Mouse (Mus musculus) spleen, adult 10 weeks (tissue): ENCODE data around the gene Slc39a3. TPM values are rescaled to one million over a fixed set of nuclear protein-coding genes. Genes with fewer than 3 reads are reported as not detected.

Source experiments
- polyA plus RNA-seq: library from polyadenylated mRNA; stranded (reverse); fragments of 350-450 nt; fragmentation: Illumina TruSeq; extraction: RNeasy Lipid Tissue Mini Kit (QIAGEN cat#74804); gene quantifications from one replicate; pipeline ENCODE4 v1.2.3, GENCODE M21; 2015; ENCODE audit warnings: low replicate concordance; ENCODE audit not compliant: insufficient read depth

Gene Slc39a3
- polyA plus RNA-seq = 3.3 TPM

DNA sequence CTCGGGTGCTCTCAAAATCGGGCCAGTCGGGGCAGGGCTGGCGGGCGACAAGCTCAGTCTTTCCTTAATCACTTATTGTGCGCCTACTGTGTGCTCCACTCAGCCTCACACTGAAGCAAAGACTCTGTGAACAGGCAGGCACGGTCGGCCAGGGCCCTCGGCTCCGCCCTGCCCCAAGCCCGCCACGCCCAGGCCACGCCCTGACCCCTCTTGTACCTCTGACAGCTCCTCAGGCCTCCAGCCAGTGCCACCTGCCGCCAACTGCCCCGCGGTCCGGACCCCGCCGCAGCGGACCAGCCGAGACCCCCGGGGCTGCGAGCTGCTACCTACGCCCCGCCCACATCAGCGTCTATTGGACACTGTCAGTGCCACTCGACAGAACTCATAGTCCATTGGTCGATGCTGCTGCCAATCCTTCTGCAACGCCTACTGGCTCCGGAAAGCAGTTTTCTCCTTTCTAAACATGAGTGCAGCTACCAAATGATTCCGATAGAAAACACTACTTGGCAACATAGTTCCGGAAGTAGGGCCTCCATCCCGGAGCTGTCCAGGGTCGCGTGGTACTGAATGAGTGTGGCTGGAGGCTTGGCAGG is at the start of gene Slc39a3:
Gene Slc39a3, minus strand, starts transcription at position 439 of the 593 bp plus-strand sequence.

DNA sequence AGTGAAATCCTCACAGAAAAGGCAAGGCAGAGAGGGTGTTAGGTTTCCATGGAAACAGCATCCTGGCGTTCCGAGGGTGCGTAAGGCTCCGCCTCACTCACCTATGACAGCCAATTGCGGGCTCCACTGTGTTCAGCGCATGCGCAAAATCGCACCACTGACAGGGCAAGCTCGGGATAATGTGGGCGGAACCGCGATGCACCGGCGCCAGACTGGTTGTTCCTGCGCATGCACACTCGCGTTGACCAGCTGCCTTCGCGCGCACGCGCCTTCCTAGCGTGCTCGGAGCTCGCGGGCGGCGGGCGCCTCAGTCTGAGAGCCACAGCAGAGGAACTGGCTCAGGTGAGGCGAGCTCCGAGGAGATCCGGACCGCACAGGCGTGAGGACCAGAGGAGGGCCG is 32.6 kb upstream of the Slc39a3 start, which contains the start of gene Thop1:
Gene Thop1, plus strand, starts transcription at position 200 of the 400 bp plus-strand sequence.

DNA sequence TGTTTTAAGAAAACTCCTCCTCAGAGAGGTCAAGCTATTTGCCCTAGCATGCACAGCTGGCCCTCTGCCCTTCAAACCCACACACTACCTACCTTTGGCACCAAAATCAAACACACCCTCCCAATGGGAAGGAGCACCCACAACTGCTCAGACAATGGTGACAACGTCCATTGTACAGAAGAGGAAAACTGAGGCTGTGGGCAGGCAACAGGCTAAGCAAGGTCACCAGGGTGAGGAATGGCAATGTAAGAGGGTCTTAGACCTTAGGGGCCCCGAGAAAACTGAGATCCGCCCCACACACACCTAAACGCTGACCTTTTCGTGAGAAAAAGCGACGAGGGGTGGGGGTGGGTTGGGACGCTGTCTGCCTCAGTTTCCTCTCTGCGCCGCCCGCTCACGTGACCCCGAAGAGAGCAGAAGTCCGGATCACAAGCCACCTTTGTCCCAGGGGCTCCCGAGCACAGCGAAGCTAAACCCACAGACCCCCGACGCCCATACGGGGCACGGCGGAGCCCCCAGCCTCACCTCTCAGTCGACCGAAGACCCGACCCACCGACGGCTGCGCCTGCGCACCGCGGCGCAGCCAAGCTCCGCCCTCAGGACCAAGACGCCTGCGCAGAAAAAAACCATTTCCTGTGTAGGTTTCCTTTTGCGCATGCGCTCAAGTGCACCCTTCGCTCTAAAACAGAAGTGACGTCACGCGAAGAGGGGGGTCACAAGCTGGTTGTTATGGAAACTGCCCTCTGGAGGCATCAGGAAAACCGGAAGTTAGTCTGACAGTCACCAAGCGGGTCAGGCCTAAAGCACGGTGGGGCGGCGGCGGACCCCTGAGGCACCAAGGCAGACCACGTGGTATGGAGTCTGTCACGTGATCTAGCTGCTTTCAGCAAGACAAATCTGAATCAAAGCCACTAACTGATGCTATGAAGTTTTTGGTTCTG is 22.6 kb upstream of the Slc39a3 start, which contains the start of gene Sgta:
Gene Sgta, minus strand, starts transcription at position 579 of the 941 bp plus-strand sequence.

DNA sequence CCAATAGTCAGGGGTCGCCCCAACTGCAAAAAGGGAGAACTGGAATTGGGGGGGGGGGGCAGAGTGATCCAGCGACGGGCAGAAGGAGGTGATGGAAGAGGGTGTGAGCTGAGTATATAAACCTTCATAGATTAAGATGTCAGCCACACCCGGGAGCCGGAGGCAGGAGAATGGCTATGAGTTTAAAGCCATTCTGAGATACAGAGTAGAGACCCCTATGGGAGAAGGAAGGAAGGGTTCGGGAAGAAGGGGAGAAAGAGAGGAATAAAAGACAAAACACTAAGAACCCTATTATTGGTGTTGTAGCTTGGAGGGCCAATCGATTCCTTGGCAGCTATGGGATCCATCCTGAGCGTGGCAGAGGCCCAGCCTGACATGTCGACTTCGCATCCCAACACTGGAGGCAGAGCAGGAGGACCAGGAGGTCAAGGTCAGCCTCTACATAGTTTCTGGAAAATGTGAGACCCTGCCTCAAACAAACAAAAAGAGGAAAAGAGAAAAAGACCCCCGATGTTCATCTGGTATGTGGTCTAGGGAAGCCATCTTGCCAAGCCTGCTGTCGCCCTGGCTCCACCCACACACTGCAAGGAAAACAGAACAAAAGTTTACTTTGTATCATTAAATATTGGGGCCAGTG is 11.5 kb downstream of the Slc39a3 start, which contains the start of gene Diras1:
Gene Diras1, minus strand, starts transcription at position 24 of the 637 bp plus-strand sequence.

DNA sequence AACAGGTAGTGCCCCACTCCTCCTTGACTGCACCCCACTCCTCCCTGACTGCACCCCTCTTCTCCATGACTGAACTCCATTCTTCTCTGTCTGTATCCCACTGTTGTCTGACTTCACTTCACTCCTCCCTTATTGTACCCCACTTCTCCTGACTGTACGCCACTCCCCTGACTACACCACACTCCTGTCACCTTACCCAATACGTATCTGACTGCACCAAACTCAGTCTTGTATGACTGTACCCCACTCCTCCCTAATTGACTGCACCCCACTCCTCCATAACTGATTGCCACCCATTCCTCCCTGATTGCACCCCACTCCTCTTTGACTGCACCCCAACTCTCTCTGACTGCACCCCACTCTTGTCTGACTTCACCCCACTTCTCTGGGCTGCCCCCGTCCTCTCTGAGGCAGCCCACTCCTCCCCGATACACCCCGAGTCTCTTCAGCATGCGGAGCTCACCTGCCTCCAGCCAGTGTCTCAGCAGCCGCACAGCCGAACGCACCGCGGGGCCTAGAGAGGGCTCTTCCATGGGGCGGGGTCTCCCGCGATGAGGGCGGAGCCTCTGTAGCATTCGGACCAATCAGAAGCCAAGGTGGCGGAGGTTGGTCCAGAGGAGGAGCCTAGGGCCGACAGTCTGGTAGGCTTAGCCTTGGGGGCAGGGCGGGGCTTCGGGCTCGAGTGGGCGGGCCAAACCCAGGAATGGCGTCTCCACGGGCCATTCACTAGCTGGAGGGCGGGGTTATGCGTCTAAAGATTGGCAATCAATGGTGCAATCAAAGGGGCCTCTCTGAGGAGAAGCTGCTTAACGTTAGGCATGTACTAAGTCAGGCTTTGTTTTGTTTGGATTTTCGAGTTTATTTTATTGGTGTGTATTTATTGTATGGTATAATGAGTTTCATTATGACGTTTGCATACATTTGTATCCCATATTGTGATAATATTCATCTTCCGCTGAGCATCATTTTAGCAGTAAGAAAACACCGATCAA is 22.5 kb downstream of the Slc39a3 start, which contains the start of gene Gng7:
Gene Gng7, minus strand, starts transcription at position 553 of the 992 bp plus-strand sequence.

Other genes with a start within 250 kb of the Slc39a3 start
- 22.7 TPM for gene Sf3a2, start 239.2 kb downstream of the Slc39a3 start, polyA plus RNA-seq
- gene Plekhj1, start 238.8 kb downstream of the Slc39a3 start, polyA plus RNA-seq = 70.0 TPM
- not detected for gene Amh, start 232.2 kb downstream of the Slc39a3 start, polyA plus RNA-seq
- gene Jsrp1, start 223.9 kb downstream of the Slc39a3 start, polyA plus RNA-seq = not detected
- gene Oaz1, start 210.8 kb downstream of the Slc39a3 start, polyA plus RNA-seq = 388 TPM
- gene Lingo3, start 193.4 kb downstream of the Slc39a3 start, polyA plus RNA-seq = not detected
- gene Lsm7, start 182.2 kb downstream of the Slc39a3 start, polyA plus RNA-seq = 34.9 TPM
- 7.5 TPM for gene Sppl2b, start 182.2 kb downstream of the Slc39a3 start, polyA plus RNA-seq
- not detected for gene Tmprss9, start 165.6 kb downstream of the Slc39a3 start, polyA plus RNA-seq
- gene Timm13, start 136.5 kb downstream of the Slc39a3 start, polyA plus RNA-seq = 5.7 TPM
- 3.4 TPM for gene Lmnb2, start 119.2 kb downstream of the Slc39a3 start, polyA plus RNA-seq
- 15.7 TPM for gene Gadd45b, start 107.4 kb downstream of the Slc39a3 start, polyA plus RNA-seq
- gene Gng7, start 22.5 kb downstream of the Slc39a3 start, polyA plus RNA-seq = 1.0 TPM
- gene Diras1, start 11.8 kb downstream of the Slc39a3 start, polyA plus RNA-seq = not detected
- 21.1 TPM for gene Sgta, start 22.8 kb upstream of the Slc39a3 start, polyA plus RNA-seq
- 4.1 TPM for gene Thop1, start 32.6 kb upstream of the Slc39a3 start, polyA plus RNA-seq
- gene Creb3l3, start 61.4 kb upstream of the Slc39a3 start, polyA plus RNA-seq = not detected
- gene Map2k2, start 68.5 kb upstream of the Slc39a3 start, polyA plus RNA-seq = 27.7 TPM
- 14.0 TPM for gene Zbtb7a, start 97.8 kb upstream of the Slc39a3 start, polyA plus RNA-seq
- 10.8 TPM for gene Pias4, start 130.5 kb upstream of the Slc39a3 start, polyA plus RNA-seq
- gene Eef2, start 139.2 kb upstream of the Slc39a3 start, polyA plus RNA-seq = 451 TPM
- gene Dapk3, start 145.6 kb upstream of the Slc39a3 start, polyA plus RNA-seq = 8.6 TPM
- not detected for gene 4930442H23Rik, start 146.4 kb upstream of the Slc39a3 start, polyA plus RNA-seq
- not detected for gene Nmrk2, start 164.6 kb upstream of the Slc39a3 start, polyA plus RNA-seq
- 1.2 TPM for gene Atcay, start 193.4 kb upstream of the Slc39a3 start, polyA plus RNA-seq
- gene Zfr2, start 195.7 kb upstream of the Slc39a3 start, polyA plus RNA-seq = 1.5 TPM
- 4.6 TPM for gene Matk, start 215.5 kb upstream of the Slc39a3 start, polyA plus RNA-seq
- gene Mrpl54, start 229.5 kb upstream of the Slc39a3 start, polyA plus RNA-seq = 28.9 TPM
- 11.9 TPM for gene Apba3, start 229.5 kb upstream of the Slc39a3 start, polyA plus RNA-seq